Mouse (Mus musculus): Measurements from ENCODE around the gene Trim2.
A peak's percentile ranks its signal among the peaks of the same experiment; 100 is the strongest.

Trim2 gene

GRCm38 (mm10) chr3:84127431-84127830, 179.2 kb downstream of the Trim2 start:
- no peak for DNase-seq

GRCm38 (mm10) chr3:84126721-84127120, 180.0 kb downstream of the Trim2 start:
- DNase-seq, result no peak

- no peak for DNase-seq
Measured at GRCm38 (mm10) chr3:84125704-84126289, 180.9 kb downstream of the Trim2 start.

- DNase-seq, result peak; percentile 74
Measured at GRCm38 (mm10) chr3:84123461-84123860, 183.2 kb downstream of the Trim2 start.

- DNase-seq, result no peak
Measured at GRCm38 (mm10) chr3:84118718-84119117, 188.0 kb downstream of the Trim2 start.

- DNase-seq, result peak; percentile 18
Measured at GRCm38 (mm10) chr3:84118178-84118577, 188.5 kb downstream of the Trim2 start.

Data from lung, postnatal 36 days (tissue).